Mouse (Mus musculus) olfactory bulb, adult 2 months (tissue): ENCODE results near the gene Olfr718-ps1.

Experiments
- CTCF ChIP-seq: fragments of 200-500 bp; IDR thresholded peaks from 2 replicates; pipeline ENCODE4 v1.5.1; 2012; ENCODE audit warnings: low read depth, mild to moderate bottlenecking, low read length, moderate library complexity; ENCODE audit not compliant: insufficient read depth
- POLR2A ChIP-seq: fragments of 200-500 bp; IDR thresholded peaks from 2 replicates; pipeline ENCODE4 v1.6.1; 2012; ENCODE audit warnings: mild to moderate bottlenecking, low read depth, low read length, moderate library complexity; ENCODE audit not compliant: insufficient read depth

DNA sequence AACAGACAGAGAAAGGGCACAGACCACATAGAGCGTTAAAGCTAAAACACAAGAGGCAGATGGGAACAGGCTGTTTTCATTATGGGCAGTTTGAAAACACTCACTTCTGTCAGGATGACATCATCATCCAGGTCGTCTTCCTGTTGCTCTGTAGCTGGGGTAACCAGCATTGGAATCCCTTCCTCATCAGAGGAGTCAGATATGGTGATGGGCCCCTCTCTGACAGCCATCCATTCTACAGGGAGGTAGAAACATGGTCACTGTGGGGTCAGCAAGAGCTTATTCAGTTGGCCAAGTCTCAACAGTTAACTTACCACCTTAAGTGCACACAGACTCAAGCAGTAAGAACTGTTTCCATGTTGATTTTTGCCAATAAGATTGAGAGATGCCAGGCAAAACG is 54.5 kb downstream of the Olfr718-ps1 start:
- no peak for TF ChIP-seq POLR2A
- no peak for TF ChIP-seq CTCF
